Mouse (Mus musculus): Measurements from ENCODE around the gene Elmod2. TPM values are rescaled to one million over a fixed set of nuclear protein-coding genes. Genes with fewer than 3 reads are reported as not detected.

Elmod2 gene
- total RNA-seq, 2 experiments from 2014 or later = 22.2 to 25.8 TPM

GRCm38 (mm10) chr8:83278431-83278830, 53.9 kb downstream of the Elmod2 start:
- peak; percentile 66 for DNase-seq

- no peak for DNase-seq
These were observed 57.8 kb downstream of the Elmod2 start for GRCm38 (mm10) chr8:83274470-83274869.

GRCm38 (mm10) chr8:83272464-83272863, 59.8 kb downstream of the Elmod2 start:
- peak; percentile 35 for DNase-seq

GRCm38 (mm10) chr8:83271172-83271571, 61.1 kb downstream of the Elmod2 start:
- DNase-seq = no peak

Other genes starting within 250 kb of the Elmod2 start
- 1 to 10 TPM; 7.0 to 8.4 TPM for gene Tbc1d9, start 167.1 kb downstream of the Elmod2 start, total RNA-seq (2021)
- gene Gm10645, start 166.3 kb downstream of the Elmod2 start, total RNA-seq (2021) = under 1 TPM; 0.45 to 0.57 TPM
- gene Ucp1, start 42.1 kb downstream of the Elmod2 start, total RNA-seq (2021) = 1,000 to 10,000 TPM; 2,963 to 3,460 TPM
- not detected for gene Mgat4d, start 16.0 kb upstream of the Elmod2 start, total RNA-seq (2021)
- 1 to 10 TPM in 1 of 2 experiments, under 1 TPM in 1; 0.60 to 1.4 TPM for gene Clgn, start 57.4 kb upstream of the Elmod2 start, total RNA-seq (2021)
- gene Scoc, start 125.9 kb upstream of the Elmod2 start, total RNA-seq (2021) = 10 to 100 TPM; 58.0 to 62.4 TPM
- not detected for gene Olfr370, start 203.3 kb upstream of the Elmod2 start, total RNA-seq (2021)
- gene Ndufb7, start 234.2 kb upstream of the Elmod2 start, total RNA-seq (2021) = 100 to 1,000 TPM; 340 to 396 TPM